ENCODE assay signal across 10 mouse cellular contexts in the genomic region with DNA sequence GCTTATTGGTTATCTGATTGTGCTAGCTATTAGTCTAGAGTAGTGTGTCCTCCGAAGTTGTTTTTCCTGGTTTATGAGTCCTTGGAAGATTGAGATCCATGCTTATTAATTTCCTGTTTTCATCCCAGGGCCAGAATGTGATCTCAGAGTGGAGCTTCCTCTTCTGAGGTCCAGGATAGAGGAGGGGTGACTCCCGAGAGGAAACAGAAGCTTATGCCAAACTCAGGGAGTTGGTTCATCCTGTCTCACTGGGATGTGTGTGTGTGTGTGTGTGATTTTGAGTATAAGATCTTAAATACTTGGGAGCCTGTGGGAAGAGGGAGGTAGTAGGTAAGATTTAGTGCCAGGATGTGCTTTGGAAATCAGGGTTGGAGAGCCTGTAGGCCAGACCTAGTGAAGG. TPM values are rescaled to one million over a fixed set of nuclear protein-coding genes. Genes with fewer than 3 reads are reported as not detected.
DNase-seq lines count a peak whose midpoint lies in the region; ATAC-seq and TF ChIP-seq lines count a peak whose summit lies in the region.
"Had no signal": no experiment of that assay in that cellular context is flagged by ENCODE, and none has a peak within 500 bp of the region (broad histone marks: within the 10 kb centered on the region; RNA-seq: fewer than 3 reads in every experiment).

No protein-coding gene starts in this region.

- H3K9ac ChIP-seq in lung, embryonic 15.5 days = no peak overlapping the region
- H3K9ac ChIP-seq: limb, embryonic 13.5 days had no signal

- no peak for TF ChIP-seq POLR2A in bone marrow macrophage, adult 2 months (IDR thresholded peaks at IDR 0.05; ENCODE audit: borderline replicate concordance, low read depth, low read length)

- no peak overlapping the region for H3K4me2 ChIP-seq in lung, embryonic 15.5 days
- H3K4me2 ChIP-seq: limb, embryonic 13.5 days had no signal

- peaks cover 45% of the 10 kb centered on the region for H3K4me1 ChIP-seq in bone marrow macrophage, adult 2 months (ENCODE audit: control insufficient read depth, insufficient read depth, low read length)
- peaks cover 5% of the 10 kb centered on the region for H3K4me1 ChIP-seq in lung, embryonic 15.5 days

- peak; percentile 27 for DNase-seq in gastrocnemius, postnatal 25 days
- DNase-seq in gastrocnemius, postnatal 14 days = no peak
- peak; percentile 21 for DNase-seq in heart, postnatal 4 days
- DNase-seq in MN1 (ENCODE audit: low spot score) = no peak
- no peak for DNase-seq in spleen, adult 18-20 months
- DNase-seq in left cerebral cortex, adult 9 months (ENCODE audit: low spot score in 2 of 2) = no peak
- DNase-seq: thymus, postnatal 14 days had no signal

- no peak overlapping the region for H3K4me3 ChIP-seq in bone marrow macrophage, adult 2 months (ENCODE audit: insufficient read depth, low read length)
- H3K4me3 ChIP-seq in lung, embryonic 15.5 days = no peak overlapping the region
- H3K4me3 ChIP-seq: limb, embryonic 13.5 days had no signal

- no peaks in the 10 kb centered on the region for H3K27me3 ChIP-seq in lung, embryonic 15.5 days
- H3K27me3 ChIP-seq: limb, embryonic 13.5 days had no signal

- WGBS in lung, embryonic 15.5 days = 43% methylated on average over 2 of the region's 2 CpGs

- TF ChIP-seq CTCF in bone marrow macrophage, adult 2 months (IDR thresholded peaks at IDR 0.05; ENCODE audit: low read depth, low read length) = no peak

- H3K9me3 ChIP-seq in lung, embryonic 15.5 days = no peaks in the 10 kb centered on the region
- H3K9me3 ChIP-seq: limb, embryonic 13.5 days had no signal

- peak overlapping the region; percentile 59 for H3K27ac ChIP-seq in bone marrow macrophage, adult 2 months (ENCODE audit: insufficient read depth, low read depth, low read length)
- H3K27ac ChIP-seq in lung, embryonic 15.5 days = 0 out of 2 replicates have a peak overlapping the region, but pooled peaks have one; percentile 24
- H3K27ac ChIP-seq: limb, embryonic 13.5 days had no signal

- intact Hi-C loops in gastrocnemius, postnatal 14 days (cut with DNase I; ENCODE audit: low total_unique reads) = no loop called here

- no peaks in the 10 kb centered on the region for H3K36me3 ChIP-seq in lung, embryonic 15.5 days
- H3K36me3 ChIP-seq: limb, embryonic 13.5 days had no signal

- no peak; the same call in 1 of the 2 replicates for ATAC-seq in lung, embryonic 15.5 days (ENCODE audit: borderline replicate concordance, extremely low read depth, low FRiP score, low TSS enrichment)

RNA-seq across cellular contexts. Expression of gene Selenop, which starts 40.2 kb away (rescaled TPM):
- total RNA-seq in gastrocnemius, postnatal 25 days (2021) = 100 to 1,000 TPM in 1 of 2 experiments, 10 to 100 TPM in 1; 96.8 to 141 TPM
- 100 to 1,000 TPM; 168 to 169 TPM for total RNA-seq in gastrocnemius, postnatal 14 days (2021)
- 4,878 and 4,880 TPM in 2 replicates for polyA plus RNA-seq in bone marrow macrophage, adult 2 months (2012; ENCODE audit: insufficient read depth, insufficient read length, missing spikeins)
- total RNA-seq in heart, postnatal 4 days (2021) = 100 to 1,000 TPM; 162 to 179 TPM
- polyA plus RNA-seq in lung, embryonic 15.5 days (2015; fragmentation: Nextera tagmentation; extraction: Ambion mirVana) = 120 and 123 TPM in 2 replicates

Comparison
In these comparisons a context has a peak if more than half of its experiments do, and no peak if none do; other contexts are left out.
1. DNase-seq: peak in gastrocnemius, postnatal 25 days (single experiment) and heart, postnatal 4 days (single experiment); none in gastrocnemius, postnatal 14 days (single experiment), MN1 (single experiment), spleen, adult 18-20 months (0 of 2) and left cerebral cortex, adult 9 months (0 of 2).